Mouse (Mus musculus) hindbrain, embryonic 14.5 days (tissue): ENCODE results near the gene Efemp2. TPM values are rescaled to one million over a fixed set of nuclear protein-coding genes. Genes with fewer than 3 reads are reported as not detected.

Source experiments
- ATAC-seq: fragments of 200-750 bp; cut with Nextera tagmentation; 2 replicates; pipeline ENCODE4 v1.8.0; 2017; ENCODE audit warnings: moderate number of reproducible peaks, mild to moderate bottlenecking, moderate TSS enrichment, moderate library complexity; ENCODE audit not compliant: low FRiP score
- DNase-seq: peaks from one replicate; pipeline ENCODE4 v3.0.0-alpha.2; 2015; ENCODE audit warnings: low spot score
- H3K27ac ChIP-seq: fragments of 300-500 bp; sonication (generic); 2 replicates; pipeline ENCODE4 v1.5.1; 2014; ENCODE audit warnings: mild to moderate bottlenecking, moderate library complexity
- H3K27me3 ChIP-seq: fragments of 300-500 bp; sonication (generic); 2 replicates; pipeline ENCODE4 v1.6.1; 2014; ENCODE audit warnings: mild to moderate bottlenecking, low read length, mixed read lengths; ENCODE audit not compliant: control insufficient read depth, insufficient read depth
- H3K36me3 ChIP-seq: fragments of 300-500 bp; sonication (generic); replicated peaks from 2 replicates; pipeline ENCODE4 v1.6.1; 2014; ENCODE audit not compliant: control insufficient read depth, insufficient read depth
- H3K4me1 ChIP-seq: fragments of 300-500 bp; sonication (generic); replicated peaks from 2 replicates; pipeline ENCODE4 v1.6.1; 2014; ENCODE audit warnings: antibody characterized with exemption, low read length, mixed read lengths; ENCODE audit not compliant: control insufficient read depth, insufficient read depth
- H3K4me2 ChIP-seq: fragments of 300-500 bp; sonication (generic); replicated peaks from 2 replicates; pipeline ENCODE4 v1.6.1; 2014; ENCODE audit warnings: mild to moderate bottlenecking, moderate library complexity
- H3K4me3 ChIP-seq: fragments of 300-500 bp; sonication (generic); replicated peaks from 2 replicates; pipeline ENCODE4 v1.5.1; 2014; ENCODE audit warnings: mild to moderate bottlenecking, low read length
- H3K9ac ChIP-seq: fragments of 300-500 bp; sonication (generic); 2 replicates; pipeline ENCODE4 v1.6.1; 2014
- H3K9me3 ChIP-seq: fragments of 300-500 bp; sonication (generic); 2 replicates; pipeline ENCODE4 v1.6.1; 2016; ENCODE audit warnings: low read length; ENCODE audit not compliant: control insufficient read depth
- WGBS: fragments of 180-500 bp; shearing (Covaris S2); extraction: QIAGEN DNeasy Blood & Tissue Kit; methylation state at CpG from one replicate; pipeline ENCODE4 v1.1.7; 2014; 5-methylcytosine and 5-hydroxymethylcytosine counted together
- polyA plus RNA-seq: library from polyadenylated mRNA; unstranded; fragments of >200 nt; fragmentation: Nextera tagmentation; extraction: Ambion mirVana; gene quantifications from 2 replicates; pipeline ENCODE4 v1.2.1, GENCODE M21; 2014

Gene Efemp2
- polyA plus RNA-seq, 1 experiment from 2014 or later = 37.8 TPM

DNA sequence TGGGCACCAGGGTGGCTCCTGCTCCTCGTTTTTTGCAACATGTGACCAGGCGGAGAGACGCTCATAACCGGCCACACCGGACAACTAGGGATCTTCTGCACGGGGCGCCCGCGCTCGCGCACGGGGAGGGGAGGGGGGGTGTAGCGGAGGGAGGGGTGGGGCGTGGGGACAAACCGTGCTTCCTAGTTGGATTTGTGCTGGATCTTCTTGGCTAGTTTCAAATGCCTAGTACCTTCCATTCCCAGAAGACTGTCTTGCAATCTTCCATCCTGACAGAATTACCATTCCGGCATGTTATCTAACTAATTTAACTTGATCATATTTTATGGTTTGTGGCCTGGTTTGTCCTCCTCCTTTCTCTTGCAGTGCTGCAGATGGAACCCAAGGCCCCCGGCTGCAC lies 29.9 kb downstream of the Efemp2 start, which contains the start of gene 1700020D05Rik:
TSS of gene 1700020D05Rik (minus strand) at position 101 of the 400 bp plus-strand sequence.
- Histone ChIP-seq H3K4me3 (no peak within 1 kb of the TSS), H3K36me3 (peaks cover 19% of the 10 kb centered on the region), H3K4me1 (no peaks in the 10 kb centered on the region), H3K27ac (no peak within 1 kb of the TSS), H3K9ac (no peak within 1 kb of the TSS), H3K4me2 (no peak within 1 kb of the TSS), H3K27me3 (no peaks in the 10 kb centered on the region), H3K9me3 (no peaks in the 10 kb centered on the region)
- DNase-seq = no peak
- ATAC-seq = no peak
- 67% methylated on average over 17 of the region's 17 CpGs for WGBS

DNA sequence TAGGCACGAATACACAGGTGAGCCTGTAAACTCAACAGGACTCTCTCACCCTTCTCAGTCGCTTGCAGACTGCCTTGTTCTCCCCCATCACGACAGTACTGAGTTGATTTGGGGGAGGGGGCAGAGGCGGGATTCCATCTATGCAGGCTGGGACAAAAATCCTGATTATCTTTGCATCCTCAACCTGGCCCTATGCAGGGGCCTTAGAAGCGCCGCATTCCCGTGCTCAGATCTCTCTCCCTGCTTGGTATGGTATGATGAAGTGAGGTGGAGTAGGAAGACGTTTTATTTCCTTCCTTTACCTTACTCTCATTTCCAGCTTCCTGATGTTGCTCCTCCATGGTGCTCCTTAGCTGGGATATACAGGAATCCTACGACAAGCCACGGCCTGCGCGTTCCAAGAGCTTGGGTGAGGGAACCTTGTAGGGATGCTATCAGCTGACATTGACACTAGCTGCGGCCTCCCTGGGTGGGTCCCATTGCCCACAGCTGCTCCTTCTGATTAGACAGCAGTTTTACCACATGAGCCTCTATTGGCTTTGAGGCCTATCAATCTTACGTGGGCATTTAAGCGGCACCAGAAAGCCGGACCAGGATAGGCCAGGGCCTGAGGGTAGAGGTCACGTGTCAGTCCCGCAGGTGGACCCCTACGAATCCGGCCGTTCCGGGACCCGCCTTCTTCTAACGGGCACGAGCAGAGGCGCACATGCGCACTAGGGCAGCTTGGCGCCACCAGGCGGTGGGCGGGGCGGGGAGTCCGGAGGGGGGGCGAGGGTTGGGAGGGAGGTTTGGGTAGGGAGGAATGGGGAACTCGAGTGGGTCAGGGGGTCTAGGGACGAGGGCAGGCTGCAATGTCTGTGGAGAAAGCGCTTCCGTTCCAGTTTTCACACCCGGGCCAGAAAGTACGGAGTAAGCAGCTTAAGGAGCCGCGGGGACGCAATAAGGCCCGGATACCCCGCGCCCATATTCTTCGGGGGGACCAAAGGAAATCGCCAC lies 36.6 kb downstream of the Efemp2 start, which contains the start of gene Snx32:
TSS of gene Snx32 (minus strand) at position 508 of the 996 bp plus-strand sequence.
- 2% methylated on average over 45 of the region's 47 CpGs for WGBS
- H3K27ac ChIP-seq = peak within 1 kb of the TSS; percentile 88
- peak; percentile 99 for ATAC-seq

DNA sequence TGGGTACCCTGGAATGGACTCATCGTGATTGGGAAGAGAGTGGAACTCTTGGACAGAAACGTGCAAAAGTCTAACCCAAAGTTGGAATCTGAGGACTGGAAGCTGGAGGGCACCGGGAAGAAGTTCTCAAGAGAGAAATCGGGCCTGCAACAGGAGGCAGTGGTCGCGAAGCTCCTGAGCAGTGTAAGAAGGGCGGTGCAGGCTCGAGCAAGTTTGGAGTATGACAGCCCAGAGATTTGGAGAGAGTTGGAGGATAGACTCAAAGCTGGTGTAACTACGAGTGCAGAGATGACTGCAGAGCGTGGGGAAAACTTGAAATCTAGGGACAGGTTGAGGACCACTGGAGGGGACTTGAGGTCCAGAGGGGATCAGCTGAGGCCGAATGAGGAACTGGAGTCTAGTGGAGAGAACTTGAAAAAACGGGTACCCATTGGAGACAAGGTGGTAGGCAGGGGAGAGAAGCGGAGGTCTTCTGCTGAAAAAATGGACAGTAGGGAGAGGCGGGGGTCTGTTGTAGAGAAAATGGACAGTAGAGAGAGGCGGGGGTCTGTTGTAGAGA lies 37.4 kb downstream of the Efemp2 start:
- H3K27ac ChIP-seq = peak overlapping the region; percentile 22; the same call in 1 of the 2 replicates
- no peaks in the 10 kb centered on the region for H3K9me3 ChIP-seq
- H3K4me3 ChIP-seq = peak overlapping the region; percentile 52
- H3K4me2 ChIP-seq = peak overlapping the region; percentile 87
- DNase-seq (no peak), ATAC-seq (no peak)
- H3K9ac ChIP-seq = peak overlapping the region; percentile 62
- WGBS = 55% methylated on average over 15 of the region's 15 CpGs
- peaks cover 17% of the 10 kb centered on the region for H3K4me1 ChIP-seq
- H3K27me3 ChIP-seq = no peaks in the 10 kb centered on the region
- H3K36me3 ChIP-seq = no peaks in the 10 kb centered on the region

More for the DNA sequence above, 36.6 kb downstream of the Efemp2 start, which contains the start of gene Snx32:
- peak within 1 kb of the TSS; percentile 87 for H3K4me2 ChIP-seq
- no peaks in the 10 kb centered on the region for H3K36me3 ChIP-seq
- no peaks in the 10 kb centered on the region for H3K9me3 ChIP-seq
- H3K4me3 ChIP-seq = peak within 1 kb of the TSS; percentile 52
- no peaks in the 10 kb centered on the region for H3K27me3 ChIP-seq
- peak within 1 kb of the TSS; percentile 78 for H3K9ac ChIP-seq
- peaks cover 17% of the 10 kb centered on the region for H3K4me1 ChIP-seq
- DNase-seq = peak; percentile 97

DNA sequence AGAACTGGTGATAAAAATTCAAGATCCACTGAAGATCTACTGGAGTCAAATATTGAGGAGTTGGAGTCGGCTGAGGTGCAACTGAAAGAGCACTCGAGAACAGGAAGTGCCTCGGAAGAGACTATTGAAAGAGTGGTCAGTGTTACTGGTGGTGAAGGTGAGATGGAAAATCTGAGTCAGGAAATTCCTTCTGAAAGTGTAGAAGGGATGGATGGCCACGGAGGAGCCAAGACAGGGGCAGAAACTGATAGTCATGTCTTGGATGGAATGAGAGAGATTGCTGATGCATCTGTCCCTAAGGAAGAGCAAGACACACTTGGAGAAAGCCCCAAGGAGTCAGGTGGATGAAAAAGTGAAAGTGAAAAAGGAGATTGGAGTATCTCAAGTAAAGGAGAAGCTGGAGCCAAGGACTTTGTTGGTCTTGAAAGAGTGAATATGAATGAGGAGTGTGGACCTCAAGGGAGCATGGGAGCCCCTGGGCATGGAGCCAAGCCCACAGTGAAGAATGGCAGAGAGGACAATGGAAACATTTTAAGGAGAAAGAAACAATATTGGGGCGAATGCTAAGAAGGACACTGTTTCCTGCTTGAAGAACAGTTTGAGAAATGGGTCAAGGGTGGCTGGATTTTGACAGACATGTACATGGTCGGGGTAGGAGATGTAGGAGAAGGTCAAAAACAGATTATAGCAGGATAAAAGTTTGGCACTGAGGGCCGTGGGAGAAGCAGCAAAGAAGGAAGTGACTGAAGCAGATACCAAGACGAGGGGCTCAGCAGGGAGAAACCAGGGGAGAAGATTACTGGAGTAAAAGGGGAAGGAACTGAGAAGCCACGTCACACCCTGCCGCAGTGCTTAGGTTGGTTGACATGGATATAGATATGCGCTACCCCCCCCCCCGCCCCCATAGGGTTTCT lies 38.6 kb downstream of the Efemp2 start:
- Histone ChIP-seq H3K4me2 (no peak overlapping the region), H3K27me3 (no peaks in the 10 kb centered on the region), H3K4me1 (peaks cover 17% of the 10 kb centered on the region), H3K36me3 (no peaks in the 10 kb centered on the region), H3K27ac (no peak overlapping the region), H3K9ac (no peak overlapping the region), H3K4me3 (no peak overlapping the region), H3K9me3 (no peaks in the 10 kb centered on the region)
- ATAC-seq (no peak), DNase-seq (no peak)
- WGBS = 75% methylated on average over 12 of the region's 12 CpGs

DNA sequence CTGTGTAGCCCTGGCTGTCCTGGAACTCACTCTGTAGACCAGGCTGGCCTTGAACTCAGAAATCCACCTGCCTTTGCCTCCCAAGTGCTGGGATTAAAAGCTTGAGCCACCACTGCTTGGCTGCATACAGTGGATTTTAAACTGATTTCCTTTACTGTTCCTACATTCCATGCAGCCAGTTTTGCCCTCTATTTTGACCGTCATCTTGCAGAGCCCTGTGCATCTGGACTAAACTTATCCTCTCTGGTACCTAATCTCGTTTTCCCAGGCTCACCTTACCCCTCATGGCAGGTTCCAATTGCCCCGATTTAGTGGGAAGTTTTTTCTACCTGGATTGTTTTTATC lies 39.2 kb downstream of the Efemp2 start:
- Histone ChIP-seq H3K27ac (no peak overlapping the region), H3K4me3 (no peak overlapping the region), H3K9me3 (no peaks in the 10 kb centered on the region), H3K4me2 (no peak overlapping the region), H3K4me1 (peaks cover 17% of the 10 kb centered on the region), H3K36me3 (no peaks in the 10 kb centered on the region), H3K9ac (no peak overlapping the region), H3K27me3 (no peaks in the 10 kb centered on the region)
- whole genome bisulfite sequencing = 90% methylated on average over 3 of the region's 3 CpGs
- DNase-seq (no peak), ATAC-seq (no peak)

DNA sequence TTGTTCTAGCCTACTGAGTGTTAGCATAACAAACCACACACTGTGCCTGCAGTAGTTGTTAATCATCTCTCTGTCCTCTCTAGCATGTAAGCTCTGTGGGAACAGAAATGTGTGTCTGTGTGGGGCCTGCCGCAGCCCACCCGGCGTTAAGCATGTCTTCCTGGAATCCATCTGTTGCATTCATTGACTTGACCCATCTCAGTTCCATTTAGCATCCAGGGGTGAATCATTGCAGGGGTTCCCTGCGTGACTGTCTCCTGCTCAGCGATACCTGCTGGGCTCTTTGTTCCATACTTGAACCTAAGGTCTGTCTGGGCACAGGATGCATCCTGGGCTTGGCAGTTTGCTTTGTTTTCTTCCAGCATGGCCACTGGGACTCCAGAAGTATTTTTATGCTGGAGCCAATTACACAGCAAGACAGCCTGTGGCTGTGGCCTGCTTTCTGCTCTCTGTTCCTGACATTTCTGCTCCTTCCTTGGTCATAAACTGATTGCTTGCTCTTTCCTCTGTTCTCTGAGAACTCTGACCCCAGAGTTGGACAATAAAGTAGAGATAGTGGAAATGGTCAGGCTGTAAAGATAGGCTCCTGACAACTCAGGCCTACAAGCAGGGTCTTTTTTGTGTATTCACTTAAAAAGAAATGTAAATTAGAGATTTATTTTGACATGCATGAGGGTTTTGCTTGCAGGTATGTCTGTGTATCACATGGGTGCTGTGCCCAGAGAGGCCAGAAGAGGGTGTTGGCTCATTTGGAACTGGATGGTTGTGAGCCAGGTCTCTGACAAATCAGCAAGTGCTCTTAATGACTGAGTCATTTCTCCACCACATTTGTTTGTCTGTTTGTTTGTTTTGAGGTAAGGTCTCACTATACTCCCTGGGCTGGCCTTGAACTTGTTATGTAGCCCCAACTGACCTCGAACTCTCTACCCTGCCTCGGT lies 42.4 kb downstream of the Efemp2 start:
- ATAC-seq (no peak), DNase-seq (no peak)
- H3K36me3 ChIP-seq = no peaks in the 10 kb centered on the region
- H3K4me1 ChIP-seq = peaks cover 5% of the 10 kb centered on the region; the same call in 1 of the 2 replicates
- WGBS = 65% methylated on average over 7 of the region's 7 CpGs
- H3K27ac ChIP-seq = no peak overlapping the region
- H3K27me3 ChIP-seq = no peaks in the 10 kb centered on the region
- no peak overlapping the region for H3K9ac ChIP-seq
- H3K4me2 ChIP-seq = no peak overlapping the region
- H3K4me3 ChIP-seq = no peak overlapping the region
- H3K9me3 ChIP-seq = no peaks in the 10 kb centered on the region

DNA sequence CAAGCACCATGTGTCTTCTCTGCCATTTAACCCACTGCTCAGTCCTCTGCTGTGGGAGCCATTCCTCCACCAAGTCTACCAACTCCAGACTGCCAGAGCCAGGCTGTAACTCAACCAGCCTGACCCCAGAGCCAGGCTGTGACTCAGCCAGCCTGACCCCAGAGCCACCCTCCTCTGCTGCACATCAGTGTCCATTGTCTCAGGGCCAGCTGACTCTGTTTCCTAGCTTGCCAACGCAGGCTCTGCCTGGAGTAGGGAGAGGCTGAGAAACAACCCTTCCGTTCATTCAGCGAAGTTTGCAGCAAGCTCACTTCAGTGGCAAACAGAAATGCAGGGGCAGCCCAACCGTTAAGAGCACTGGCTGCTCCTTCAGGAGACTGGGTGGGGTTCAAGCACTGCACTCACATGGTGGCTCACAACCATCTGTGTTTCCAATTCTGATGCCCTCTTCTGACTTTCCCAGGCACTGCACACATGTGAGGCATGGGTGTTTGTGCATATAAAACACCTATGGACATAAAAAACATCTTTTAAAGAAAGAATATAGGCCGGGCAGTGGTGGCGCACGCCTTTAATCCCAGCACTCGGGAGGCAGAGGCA lies 43.3 kb downstream of the Efemp2 start:
- Histone ChIP-seq H3K9ac (no peak overlapping the region), H3K4me1 (0 out of 2 replicates have a peak, but pooled peaks cover 2% of the 10 kb centered on the region), H3K27me3 (no peaks in the 10 kb centered on the region), H3K4me3 (no peak overlapping the region), H3K9me3 (no peaks in the 10 kb centered on the region), H3K4me2 (no peak overlapping the region), H3K27ac (no peak overlapping the region), H3K36me3 (no peaks in the 10 kb centered on the region)
- no peak for DNase-seq
- ATAC-seq = no peak
- WGBS = 80% methylated on average over 8 of the region's 8 CpGs

DNA sequence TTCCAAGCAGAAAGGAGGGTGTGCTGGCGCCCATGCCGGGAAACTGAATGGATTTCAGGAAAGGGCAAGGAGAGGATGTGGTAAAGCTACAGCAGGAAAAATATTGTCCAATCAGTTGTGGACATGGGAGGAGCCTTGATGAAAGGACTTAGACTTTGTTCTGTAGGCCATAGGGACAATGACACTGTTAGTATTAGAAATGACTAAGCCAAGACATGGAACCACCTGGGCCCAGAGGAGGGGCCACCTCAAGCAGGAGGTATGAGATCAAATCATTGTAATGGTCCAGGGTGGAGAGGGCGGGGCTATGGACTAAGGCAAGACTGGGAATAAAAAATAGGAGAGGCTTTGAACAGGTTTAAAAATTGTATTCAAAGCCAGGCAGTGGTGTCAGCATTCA lies 45.0 kb downstream of the Efemp2 start:
- no peaks in the 10 kb centered on the region for H3K4me1 ChIP-seq
- no peak overlapping the region for H3K27ac ChIP-seq
- no peak overlapping the region for H3K9ac ChIP-seq
- H3K4me2 ChIP-seq = no peak overlapping the region
- no peaks in the 10 kb centered on the region for H3K36me3 ChIP-seq
- no peak for ATAC-seq
- no peak for DNase-seq
- no peaks in the 10 kb centered on the region for H3K9me3 ChIP-seq
- no peaks in the 10 kb centered on the region for H3K27me3 ChIP-seq
- WGBS = 89% methylated on average over 3 of the region's 3 CpGs
- no peak overlapping the region for H3K4me3 ChIP-seq
